Mouse (Mus musculus) urinary bladder, postnatal 36 days (tissue): Measurements from ENCODE around the gene Lsm11.

Experiments used
- DNase-seq, 2 experiments: peaks; one replicate each; pipeline ENCODE4 v3.0.0; 2022; ENCODE audit warnings: low spot score in 2 of 2, mixed read lengths in 1 of 2

The Lsm11 gene

DNA sequence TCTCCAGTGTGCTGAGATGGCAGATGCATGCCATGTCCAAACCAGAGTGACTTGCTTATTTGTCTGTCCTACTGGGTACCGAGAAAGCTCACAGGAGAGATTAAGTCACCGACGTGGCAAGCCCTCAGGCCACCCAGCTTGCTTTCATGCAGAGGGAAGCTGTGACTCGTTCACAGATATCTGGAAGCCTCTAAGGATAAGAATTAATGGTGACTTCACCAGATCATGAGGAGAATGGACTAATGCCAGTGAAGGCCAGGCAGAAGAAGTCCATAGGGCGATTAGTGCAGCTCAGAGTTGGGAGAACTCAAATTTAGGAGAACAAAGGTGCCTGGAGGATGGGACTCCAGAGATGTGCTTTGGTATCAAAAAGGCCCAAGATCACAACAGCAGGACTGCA lies 17.3 kb downstream of the Lsm11 start:
- no peak for DNase-seq

- DNase-seq: peak; percentile 69 to 70
Measured at GRCm38 (mm10) chr11:45926640-45927082, 18.1 kb downstream of the Lsm11 start.

DNA sequence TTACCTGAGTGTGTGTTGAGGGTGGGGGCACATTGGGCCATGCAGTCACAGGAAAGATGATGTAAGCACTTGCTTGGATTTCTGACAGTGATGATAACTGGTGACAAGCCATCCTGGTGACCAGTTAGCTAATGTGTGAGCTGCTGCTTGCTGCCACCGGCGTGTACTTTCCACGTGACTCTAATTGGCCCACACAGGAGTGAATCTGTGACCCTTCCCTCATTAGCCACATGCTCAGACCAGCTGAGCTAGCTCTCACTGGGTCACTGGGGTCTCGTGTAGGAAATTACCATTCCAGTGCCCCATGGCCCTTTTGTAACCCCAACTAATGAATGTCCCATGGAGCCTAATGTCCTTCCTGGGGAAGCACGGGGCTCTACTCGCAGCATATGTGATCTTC lies 19.3 kb downstream of the Lsm11 start:
- no peak for DNase-seq

DNA sequence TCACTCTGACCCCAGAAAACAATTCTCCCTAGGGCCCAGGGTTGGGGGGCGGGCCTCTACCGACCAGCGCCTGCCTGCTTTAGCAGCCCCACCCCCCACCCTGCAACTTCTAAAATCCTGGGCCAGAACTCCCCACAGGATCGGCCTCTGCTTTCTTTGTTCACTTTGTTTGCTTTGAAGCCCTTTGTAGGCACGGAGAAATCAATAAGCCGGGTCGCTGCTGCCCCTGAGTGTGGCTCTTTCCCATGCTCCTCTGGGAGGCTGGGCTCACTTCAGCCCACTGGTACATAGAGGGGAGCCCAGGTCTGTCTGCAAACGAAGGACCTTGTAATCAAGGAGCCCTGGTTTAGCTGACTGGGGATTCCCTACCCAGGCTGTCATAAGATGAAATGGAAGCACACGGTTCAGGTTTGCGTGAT lies 23.2 kb downstream of the Lsm11 start:
- no peak for DNase-seq

DNA sequence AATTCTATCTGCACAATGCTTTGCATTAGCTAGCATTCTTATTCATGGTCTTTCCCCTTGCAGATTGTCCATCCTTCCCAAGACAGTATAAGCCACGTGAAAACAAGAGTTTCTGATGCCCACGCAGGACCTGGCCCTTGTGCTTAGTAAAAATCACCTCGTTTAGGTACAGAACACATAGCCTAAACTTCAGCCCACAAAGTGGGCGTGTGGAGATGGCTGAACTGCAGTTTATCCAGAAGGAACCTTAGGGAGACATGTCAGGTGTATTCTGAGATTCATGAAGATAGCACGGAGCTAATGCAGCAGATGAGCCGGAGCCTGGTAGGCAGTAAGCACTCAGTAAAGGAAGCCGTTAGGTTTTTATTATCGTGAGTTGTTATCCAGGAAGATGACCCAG lies 23.7 kb downstream of the Lsm11 start:
- no peak for DNase-seq

DNA sequence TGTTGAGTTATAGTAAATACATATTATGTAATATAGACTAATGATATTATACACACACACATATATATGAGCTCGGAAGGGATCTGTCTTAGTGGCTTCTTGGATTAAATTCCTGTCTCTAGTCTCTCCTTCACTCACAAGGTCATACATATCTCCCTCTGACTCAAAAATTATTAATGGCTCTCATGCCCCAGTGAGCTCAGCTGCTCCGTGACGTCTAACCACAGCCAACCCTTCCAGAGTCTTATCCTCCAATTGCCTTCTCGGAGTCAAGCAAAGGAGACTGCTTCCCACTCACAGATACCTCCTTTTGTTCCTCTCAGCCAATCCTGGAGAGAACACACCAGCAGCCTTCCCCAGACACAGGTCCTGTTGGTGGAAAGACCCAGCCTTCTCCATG lies 25.9 kb downstream of the Lsm11 start:
- no peak for DNase-seq

DNA sequence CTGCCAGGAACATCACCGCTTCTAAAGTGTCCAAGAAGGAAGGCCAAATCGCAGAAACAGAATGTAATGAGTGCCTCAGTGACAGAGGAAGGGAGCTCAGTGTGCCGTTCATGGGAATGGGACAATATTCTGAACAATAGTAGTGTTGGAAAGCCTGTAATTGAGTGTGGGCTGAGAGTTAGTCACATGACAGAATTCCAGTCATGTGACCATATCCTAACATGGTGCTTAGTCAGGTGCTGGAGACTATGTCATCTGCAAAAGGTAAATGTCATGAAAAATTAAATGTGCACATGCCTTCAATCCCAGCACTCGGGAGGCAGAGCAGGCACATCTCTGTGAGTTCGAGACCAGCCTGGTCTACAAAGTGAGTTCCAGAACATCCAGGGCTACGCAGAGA lies 26.7 kb downstream of the Lsm11 start:
- no peak for DNase-seq

DNA sequence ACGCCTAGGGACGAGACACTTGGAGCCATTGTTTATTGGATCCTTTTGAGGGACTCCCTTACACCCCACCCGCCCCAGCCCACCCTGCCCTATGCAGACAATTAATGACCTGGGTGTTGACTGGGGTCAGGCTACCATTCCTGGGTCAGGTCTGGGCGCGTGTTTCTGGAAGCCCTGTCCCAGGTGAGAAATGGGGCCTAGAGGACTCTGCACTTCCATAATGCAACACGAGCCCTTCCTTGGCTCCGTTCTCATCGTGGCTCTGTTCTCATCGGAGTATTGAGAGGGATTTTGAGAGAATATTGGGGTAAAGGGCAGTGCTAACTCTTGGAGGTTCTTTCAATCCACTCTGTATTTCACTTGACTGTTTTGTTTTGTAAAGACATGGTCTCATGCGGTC lies 28.5 kb downstream of the Lsm11 start:
- no peak for DNase-seq

- no peak for DNase-seq
Measured at GRCm38 (mm10) chr11:45910701-45911100, 34.0 kb downstream of the Lsm11 start.

GRCm38 (mm10) chr11:45908894-45909293 lies 35.8 kb downstream of the Lsm11 start:
- DNase-seq: no peak

- no peak for DNase-seq
Measured at GRCm38 (mm10) chr11:45908070-45908469, 36.7 kb downstream of the Lsm11 start.

DNA sequence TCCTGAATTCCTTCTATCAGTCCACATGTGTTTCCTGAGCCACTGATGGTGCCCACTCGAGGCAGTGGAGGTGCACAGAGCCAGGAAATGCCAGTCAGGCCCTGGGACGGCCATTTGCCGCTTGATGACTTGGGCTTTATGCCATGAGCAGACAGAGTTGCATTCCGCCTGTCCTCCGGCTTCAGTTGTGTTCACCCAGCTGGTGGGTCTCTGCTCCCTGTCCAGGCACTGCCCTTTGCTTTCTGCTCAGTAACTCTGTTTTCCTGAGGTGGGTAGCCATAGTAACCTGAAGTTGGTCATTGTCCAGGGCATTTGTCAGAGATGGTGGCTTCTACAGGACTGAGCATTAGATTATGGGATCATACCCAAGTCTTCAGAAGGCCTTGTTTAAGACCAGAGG lies 37.4 kb downstream of the Lsm11 start:
- DNase-seq: no peak

- DNase-seq: no peak
Measured at GRCm38 (mm10) chr11:45906109-45906786, 38.5 kb downstream of the Lsm11 start.

DNA sequence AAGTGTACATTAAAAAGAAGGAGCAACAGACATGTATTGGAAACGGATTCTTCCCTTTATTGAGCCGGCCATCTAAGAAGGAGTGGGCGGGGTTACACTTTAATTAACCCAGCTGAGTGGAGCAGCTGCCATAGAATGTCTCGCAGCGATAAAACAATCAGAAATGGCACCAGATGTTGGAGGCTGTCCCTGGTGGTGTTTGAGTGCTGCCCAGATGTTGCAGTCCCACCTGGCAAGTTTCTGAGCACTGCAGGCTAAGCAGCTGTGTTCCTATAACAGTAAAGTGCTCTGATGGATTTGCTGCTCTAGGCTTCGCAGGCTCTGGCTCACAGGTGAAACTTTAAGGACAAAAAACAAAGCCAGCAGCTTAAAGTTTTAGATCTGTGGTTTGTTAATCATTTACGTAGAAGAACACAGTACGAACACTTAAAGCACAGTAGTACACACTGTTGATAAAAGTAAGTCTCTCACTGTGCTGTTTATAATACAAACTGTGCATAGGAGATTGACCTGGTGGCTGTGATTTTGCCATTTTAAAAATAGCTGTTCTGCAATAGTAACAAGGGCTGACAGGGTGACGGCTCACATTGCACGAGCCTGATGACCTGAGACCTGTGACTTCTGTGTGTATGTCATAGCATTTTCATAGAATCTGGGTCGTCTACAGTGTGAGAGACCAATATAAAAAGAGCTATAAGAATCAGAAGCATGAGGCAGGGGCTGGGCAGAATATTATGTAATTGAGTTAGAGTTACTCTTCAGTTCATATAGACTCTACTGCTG lies 44.3 kb downstream of the Lsm11 start:
- no peak for DNase-seq

DNA sequence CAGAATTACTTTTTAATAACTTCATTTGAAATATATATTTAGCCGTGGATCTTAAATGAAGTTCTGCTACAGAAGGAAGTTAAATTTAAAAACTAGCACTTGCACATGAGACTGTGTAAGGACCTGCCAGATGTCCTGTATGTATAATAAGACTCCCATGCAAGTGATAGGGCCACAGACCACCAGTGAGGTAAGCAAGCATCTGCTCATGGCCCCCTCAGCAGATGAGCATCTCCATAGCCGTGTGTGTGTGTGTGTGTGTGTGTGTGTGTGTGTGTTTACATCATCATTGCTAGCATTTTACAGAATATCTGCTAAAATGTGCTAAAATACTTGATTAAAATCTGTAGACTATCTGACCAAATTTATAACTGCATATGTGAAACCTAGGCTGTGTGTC lies 47.3 kb downstream of the Lsm11 start:
- DNase-seq: no peak

DNA sequence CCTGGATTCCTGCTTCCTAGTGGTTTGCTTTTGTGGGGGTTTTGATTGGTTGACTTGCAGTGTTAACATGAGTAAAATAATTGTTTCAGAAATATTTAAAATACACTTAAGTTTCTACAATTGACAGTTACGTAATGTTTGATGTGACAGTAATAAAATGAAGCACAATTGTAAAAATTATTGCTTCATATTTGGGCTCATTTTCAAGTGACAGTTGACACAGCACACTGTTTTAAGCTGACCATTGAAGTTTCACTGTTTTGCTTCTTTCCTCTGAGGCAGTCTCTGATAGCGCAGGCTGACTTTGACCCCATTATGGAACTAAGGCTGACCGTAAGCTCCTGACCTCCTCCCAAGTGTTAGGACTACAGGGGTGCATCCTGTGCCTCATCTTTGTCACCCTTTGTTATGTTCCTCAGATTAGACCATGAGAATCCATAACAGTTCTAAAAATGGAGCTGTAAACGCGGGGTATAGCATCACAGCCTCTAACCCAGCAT lies 51.8 kb downstream of the Lsm11 start:
- no peak for DNase-seq

DNA sequence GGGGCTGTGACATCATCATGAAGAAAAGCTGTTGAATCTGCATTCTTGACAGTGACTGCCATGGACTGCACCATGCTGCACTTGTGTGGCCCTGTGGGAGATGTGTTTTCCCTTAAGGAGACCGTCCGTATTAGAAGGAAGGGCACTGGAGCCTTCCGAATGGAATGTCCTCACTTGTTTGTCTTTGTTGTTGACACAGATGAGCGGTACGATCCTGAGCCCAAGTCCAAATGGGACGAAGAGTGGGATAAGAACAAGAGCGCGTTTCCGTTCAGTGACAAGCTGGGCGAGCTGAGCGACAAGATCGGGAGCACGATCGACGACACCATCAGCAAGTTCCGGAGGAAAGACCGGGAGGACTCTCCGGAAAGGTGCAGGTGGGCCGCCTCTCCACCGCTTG lies 54.3 kb downstream of the Lsm11 start:
- DNase-seq: no peak

- no peak for DNase-seq
Measured at GRCm38 (mm10) chr11:45889981-45890380, 54.8 kb downstream of the Lsm11 start.

DNA sequence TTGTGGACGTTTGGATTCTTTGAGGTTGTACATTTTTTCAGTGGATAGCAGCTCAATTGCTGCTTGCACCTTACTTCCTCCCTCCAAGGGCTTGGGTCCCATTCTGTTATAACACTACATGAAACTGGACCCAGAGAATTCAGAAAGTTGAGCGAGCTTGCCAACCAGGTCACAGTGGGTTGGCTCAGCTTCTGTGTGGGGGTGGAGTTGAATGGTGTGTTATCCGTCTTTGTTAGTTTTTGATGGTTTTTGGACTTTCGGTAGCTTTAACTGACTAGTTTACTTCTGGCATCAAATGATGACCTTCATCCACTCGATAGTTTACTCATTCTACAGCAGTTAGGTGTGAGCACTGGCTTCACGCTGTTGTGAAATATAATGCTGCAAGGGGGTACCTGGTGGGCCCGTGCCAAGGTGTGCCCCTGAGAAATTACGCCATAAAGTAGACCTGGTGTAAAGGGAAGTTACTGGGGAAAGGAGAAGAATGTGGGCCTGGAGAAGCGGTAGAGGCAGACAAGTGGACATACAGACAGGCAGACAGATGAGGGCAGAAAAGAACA lies 56.2 kb downstream of the Lsm11 start:
- no peak for DNase-seq

DNA sequence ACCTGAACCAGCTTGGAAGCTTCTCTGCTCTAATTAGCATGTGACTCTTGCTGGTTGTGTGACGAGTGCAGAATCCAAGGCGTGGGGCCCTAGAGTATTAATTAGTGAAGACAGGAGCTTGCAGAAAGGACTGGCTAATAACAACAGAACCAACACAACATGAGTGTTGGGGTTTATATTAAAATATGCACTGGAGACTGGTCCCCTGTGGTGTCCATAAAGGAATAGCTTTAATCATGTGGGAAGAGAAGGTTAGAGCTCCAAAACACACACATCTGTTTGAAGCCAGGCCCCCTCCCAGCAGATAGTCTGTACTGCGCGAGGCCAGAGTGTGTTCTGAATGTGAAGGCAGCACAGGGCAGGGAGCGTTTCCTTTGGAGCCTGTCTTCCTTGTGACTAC lies 58.1 kb downstream of the Lsm11 start:
- DNase-seq: no peak

GRCm38 (mm10) chr11:45885606-45886230 lies 59.0 kb downstream of the Lsm11 start:
- DNase-seq: no peak

DNA sequence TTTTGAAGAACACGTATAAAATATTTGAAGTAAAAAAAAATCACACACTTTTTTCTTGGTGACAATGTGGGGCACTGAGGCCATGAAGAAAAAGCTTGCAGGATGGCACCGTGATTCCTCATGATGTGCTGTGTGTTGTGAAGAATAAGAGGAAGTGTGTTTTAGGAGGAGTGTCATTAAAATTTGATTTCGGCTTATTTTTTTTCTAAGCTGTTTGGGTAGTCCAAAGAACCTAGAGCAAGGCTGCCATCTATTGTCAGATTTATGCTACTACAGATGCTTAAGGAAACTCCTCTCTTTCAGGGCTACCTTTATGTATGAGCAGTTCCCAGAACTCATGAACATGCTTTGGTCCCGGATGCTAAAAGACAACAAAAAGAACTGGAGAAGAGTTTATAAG lies 60.7 kb downstream of the Lsm11 start:
- DNase-seq: no peak
